Mouse (Mus musculus) forebrain, embryonic 11.5 days (tissue): ENCODE measurements at regions not wholly inside any gene's neighbourhood (a gene's known extent, or its start where the extent isn't known, plus 50 kb on each side); places are given as distances from the start of the nearest gene placed in this dataset.

ENCODE experiments used
- ATAC-seq: fragments of 200-750 bp; cut with Nextera tagmentation; replicated peaks from 2 replicates; pipeline ENCODE4 v1.8.0; 2017; ENCODE audit warnings: moderate TSS enrichment; ENCODE audit not compliant: low FRiP score
- DNase-seq: peaks from one replicate; pipeline ENCODE4 v3.0.0-alpha.2; 2017; ENCODE audit warnings: low spot score
- H3K27ac ChIP-seq: fragments of 300-500 bp; sonication (generic); 2 replicates; pipeline ENCODE4 v1.5.1; 2014; ENCODE audit warnings: low read depth, low read length
- H3K27me3 ChIP-seq: fragments of 300-500 bp; sonication (generic); 2 replicates; pipeline ENCODE4 v1.6.1; 2014; ENCODE audit warnings: mild to moderate bottlenecking, low read length, mixed read lengths; ENCODE audit not compliant: control insufficient read depth, insufficient read depth
- H3K36me3 ChIP-seq: fragments of 300-500 bp; sonication (generic); 2 replicates; pipeline ENCODE4 v1.6.1; 2014; ENCODE audit warnings: mild to moderate bottlenecking, low read length, moderate library complexity, mixed read lengths; ENCODE audit not compliant: control insufficient read depth, insufficient read depth
- H3K4me1 ChIP-seq: fragments of 300-500 bp; sonication (generic); replicated peaks from 2 replicates; pipeline ENCODE4 v1.6.1; 2014; ENCODE audit warnings: low read length, mixed read lengths; ENCODE audit not compliant: control insufficient read depth, insufficient read depth
- H3K4me2 ChIP-seq: fragments of 300-500 bp; sonication (generic); 2 replicates; pipeline ENCODE4 v1.6.1; 2014; ENCODE audit warnings: low read depth, mild to moderate bottlenecking, low read length, moderate library complexity, mixed read lengths; ENCODE audit not compliant: severe bottlenecking
- H3K4me3 ChIP-seq: fragments of 300-500 bp; sonication (generic); 2 replicates; pipeline ENCODE4 v1.5.1; 2014; ENCODE audit warnings: low read depth, low read length
- H3K9ac ChIP-seq: fragments of 300-500 bp; sonication (generic); 2 replicates; pipeline ENCODE4 v1.6.1; 2014; ENCODE audit warnings: low read length
- H3K9me3 ChIP-seq: fragments of 300-500 bp; sonication (generic); 2 replicates; pipeline ENCODE4 v1.6.1; 2016; ENCODE audit warnings: low read length, mixed read lengths; ENCODE audit not compliant: control insufficient read depth
- WGBS: fragments of 180-500 bp; shearing (Covaris S2); extraction: QIAGEN DNeasy Blood & Tissue Kit; methylation state at CpG from one replicate; pipeline ENCODE4 v1.1.7; 2014; 5-methylcytosine and 5-hydroxymethylcytosine counted together

GRCm38 (mm10) chr12:17601245-17602023 is 56.8 kb downstream of the Odc1 start:
- Histone ChIP-seq H3K9me3 (no peaks in the 10 kb centered on the region; the same call in 1 of the 2 replicates), H3K9ac (no peak overlapping the region), H3K4me1 (no peaks in the 10 kb centered on the region), H3K27ac (no peak overlapping the region), H3K27me3 (no peaks in the 10 kb centered on the region), H3K36me3 (no peaks in the 10 kb centered on the region), H3K4me3 (no peak overlapping the region), H3K4me2 (no peak overlapping the region)
- no peak for DNase-seq
- no peak for ATAC-seq
- 86% methylated on average over 1 of the region's 1 CpGs for WGBS

- ATAC-seq: no peak
- H3K36me3 ChIP-seq: no peaks in the 10 kb centered on the region
- DNase-seq: no peak
- H3K27ac ChIP-seq: no peak overlapping the region
- H3K27me3 ChIP-seq: no peaks in the 10 kb centered on the region
- no peaks in the 10 kb centered on the region for H3K4me1 ChIP-seq
- H3K9ac ChIP-seq: no peak overlapping the region
- H3K4me3 ChIP-seq: no peak overlapping the region
- no peak overlapping the region for H3K4me2 ChIP-seq
- WGBS: 83% methylated on average over 2 of the region's 2 CpGs
- no peaks in the 10 kb centered on the region; the same call in 1 of the 2 replicates for H3K9me3 ChIP-seq
These were observed 59.0 kb downstream of the Odc1 start for GRCm38 (mm10) chr12:17603576-17603975.

- Histone ChIP-seq H3K27me3 (no peaks in the 10 kb centered on the region), H3K9ac (no peak overlapping the region), H3K27ac (no peak overlapping the region), H3K4me2 (no peak overlapping the region), H3K4me3 (no peak overlapping the region), H3K9me3 (no peaks in the 10 kb centered on the region; the same call in 1 of the 2 replicates), H3K36me3 (no peaks in the 10 kb centered on the region), H3K4me1 (no peaks in the 10 kb centered on the region)
- ATAC-seq (no peak), DNase-seq (no peak)
- WGBS: 94% methylated on average over 1 of the region's 1 CpGs
These were observed 65.8 kb downstream of the Odc1 start for GRCm38 (mm10) chr12:17610384-17610783.

DNA sequence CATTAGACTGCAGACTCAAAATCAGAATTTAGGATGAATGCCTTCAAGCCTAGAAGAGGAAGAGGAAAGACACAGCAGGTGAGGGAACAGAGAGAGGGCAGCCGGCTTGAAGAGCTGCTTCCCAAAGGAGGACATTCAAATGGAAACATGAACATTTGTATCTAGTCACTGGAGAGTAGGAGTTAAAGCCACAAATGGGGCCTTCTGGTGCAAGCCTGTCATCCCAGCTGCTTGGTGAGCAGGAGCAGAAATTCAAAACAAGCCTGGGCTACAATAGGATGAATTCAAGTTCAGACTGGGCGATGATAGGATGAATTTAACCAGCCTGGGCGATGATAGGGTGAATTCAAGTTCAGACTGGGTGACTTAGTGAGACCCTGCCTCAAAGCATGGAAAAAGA is 67.4 kb downstream of the Odc1 start:
- no peak for DNase-seq
- WGBS: 85% methylated on average over 3 of the region's 3 CpGs
- Histone ChIP-seq H3K9ac (no peak overlapping the region), H3K36me3 (no peaks in the 10 kb centered on the region), H3K4me1 (no peaks in the 10 kb centered on the region), H3K4me2 (no peak overlapping the region), H3K4me3 (no peak overlapping the region), H3K27ac (no peak overlapping the region), H3K9me3 (no peaks in the 10 kb centered on the region), H3K27me3 (no peaks in the 10 kb centered on the region)
- ATAC-seq: no peak

DNA sequence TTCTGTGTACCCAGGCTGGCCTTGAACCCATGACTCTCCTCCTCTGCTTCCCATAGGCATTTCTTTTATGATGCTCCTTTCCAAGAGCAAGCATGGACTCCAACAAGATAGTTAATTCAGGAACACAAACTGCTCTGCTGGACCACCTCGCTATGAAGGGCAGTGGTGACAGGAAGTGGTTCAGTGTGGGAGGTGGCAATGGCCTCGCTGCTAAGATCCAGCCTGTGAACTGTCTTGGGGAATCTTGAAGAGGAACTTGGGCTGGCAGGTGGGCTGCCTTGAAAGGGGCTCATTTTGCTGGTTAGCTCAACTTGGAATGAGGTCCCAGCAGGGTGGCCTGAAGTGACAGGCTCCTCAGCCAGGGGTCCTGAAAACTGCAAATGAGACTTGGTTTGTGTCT is 72.4 kb upstream of the Hpcal1 start:
- Histone ChIP-seq H3K4me2 (no peak overlapping the region), H3K4me1 (peaks cover 16% of the 10 kb centered on the region; the same call in 1 of the 2 replicates), H3K36me3 (no peaks in the 10 kb centered on the region), H3K27ac (no peak overlapping the region), H3K9ac (no peak overlapping the region), H3K9me3 (no peaks in the 10 kb centered on the region), H3K4me3 (no peak overlapping the region), H3K27me3 (peaks cover 4% of the 10 kb centered on the region)
- 34% methylated on average over 2 of the region's 2 CpGs for WGBS
- DNase-seq: no peak
- ATAC-seq: no peak

- H3K9ac ChIP-seq: no peak overlapping the region
- ATAC-seq (no peak), DNase-seq (no peak)
- no peak overlapping the region for H3K4me3 ChIP-seq
- WGBS: 55% methylated on average over 6 of the region's 6 CpGs
- peaks cover 4% of the 10 kb centered on the region for H3K27me3 ChIP-seq
- H3K4me1 ChIP-seq: peaks cover 20% of the 10 kb centered on the region; the same call in 1 of the 2 replicates
- no peak overlapping the region for H3K27ac ChIP-seq
- no peaks in the 10 kb centered on the region for H3K36me3 ChIP-seq
- no peaks in the 10 kb centered on the region for H3K9me3 ChIP-seq
- no peak overlapping the region for H3K4me2 ChIP-seq
These were observed 70.4 kb upstream of the Hpcal1 start for GRCm38 (mm10) chr12:17620226-17620625.

DNA sequence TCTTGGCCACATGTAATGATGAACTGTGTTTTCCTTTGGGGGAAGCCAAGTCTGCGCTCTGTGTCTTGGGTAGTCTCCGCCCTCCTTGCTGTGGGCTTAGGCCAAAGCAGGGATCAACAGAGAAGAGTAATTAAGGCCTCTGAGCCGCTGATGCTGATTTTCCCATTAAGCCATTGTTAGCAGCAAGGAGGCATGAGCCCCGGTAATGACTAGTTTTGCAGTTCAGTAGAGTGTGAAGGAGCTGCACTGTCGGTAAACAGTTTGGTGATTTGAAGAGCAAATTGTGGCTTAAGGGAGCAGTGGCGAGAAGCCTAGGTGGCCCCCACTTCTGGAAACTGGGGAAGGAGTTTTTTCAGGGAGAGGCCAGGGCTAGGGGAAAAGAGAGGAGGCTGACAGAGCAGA is 69.2 kb upstream of the Hpcal1 start:
- H3K9ac ChIP-seq: no peak overlapping the region
- peak; percentile 75 for DNase-seq
- no peaks in the 10 kb centered on the region for H3K36me3 ChIP-seq
- no peak overlapping the region for H3K4me3 ChIP-seq
- peaks cover 23% of the 10 kb centered on the region; the same call in 1 of the 2 replicates for H3K4me1 ChIP-seq
- peaks cover 4% of the 10 kb centered on the region for H3K27me3 ChIP-seq
- H3K4me2 ChIP-seq: no peak overlapping the region
- H3K9me3 ChIP-seq: no peaks in the 10 kb centered on the region
- WGBS: 5% methylated on average over 6 of the region's 6 CpGs
- peak; percentile 76 for ATAC-seq
- peak overlapping the region; percentile 50; the same call in 1 of the 2 replicates for H3K27ac ChIP-seq

DNA sequence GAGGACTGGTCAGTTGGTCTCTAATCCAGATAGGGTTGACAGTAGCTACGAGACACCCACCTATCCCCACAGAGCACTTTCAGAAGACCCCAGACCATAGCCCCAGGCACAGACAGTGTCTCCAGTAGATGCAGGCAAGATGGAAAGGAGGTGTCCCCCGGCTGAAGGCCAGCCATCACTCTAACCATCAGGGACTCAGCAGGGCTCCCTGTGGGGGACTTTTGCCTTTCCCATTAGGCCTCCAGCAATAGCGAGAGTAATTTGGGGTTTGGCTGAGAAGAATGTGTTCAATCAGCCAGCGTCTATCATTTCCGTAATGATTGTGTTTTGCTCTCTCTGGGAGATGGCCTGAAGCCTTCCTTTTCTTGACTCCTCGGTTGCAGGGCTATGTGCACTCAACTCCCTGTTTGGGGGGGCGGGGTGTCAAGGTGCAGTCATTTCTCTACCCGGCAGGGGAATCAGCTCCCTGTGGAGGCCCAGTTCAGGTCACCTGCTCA is 68.1 kb upstream of the Hpcal1 start:
- no peak for DNase-seq
- 14% methylated on average over 8 of the region's 8 CpGs for WGBS

GRCm38 (mm10) chr12:17626043-17626442 is 64.6 kb upstream of the Hpcal1 start:
- Histone ChIP-seq H3K27me3 (peaks cover 6% of the 10 kb centered on the region; the same call in 1 of the 2 replicates), H3K4me3 (no peak overlapping the region), H3K36me3 (no peaks in the 10 kb centered on the region), H3K9me3 (no peaks in the 10 kb centered on the region), H3K9ac (no peak overlapping the region), H3K27ac (no peak overlapping the region), H3K4me1 (peaks cover 23% of the 10 kb centered on the region; the same call in 1 of the 2 replicates), H3K4me2 (no peak overlapping the region)
- 10% methylated on average over 3 of the region's 3 CpGs for WGBS
- DNase-seq (peak; percentile 56), ATAC-seq (peak; percentile 51)

More for the DNA sequence above, 68.1 kb upstream of the Hpcal1 start:
- H3K27ac ChIP-seq: no peak overlapping the region
- peaks cover 23% of the 10 kb centered on the region; the same call in 1 of the 2 replicates for H3K4me1 ChIP-seq
- H3K9me3 ChIP-seq: no peaks in the 10 kb centered on the region
- H3K4me3 ChIP-seq: no peak overlapping the region
- no peak overlapping the region for H3K4me2 ChIP-seq
- H3K27me3 ChIP-seq: peaks cover 8% of the 10 kb centered on the region
- H3K36me3 ChIP-seq: no peaks in the 10 kb centered on the region
- no peak overlapping the region for H3K9ac ChIP-seq
- ATAC-seq: no peak
